Mouse (Mus musculus): ENCODE results near the gene Cyp46a1. TPM values are rescaled to one million over a fixed set of nuclear protein-coding genes. Genes with fewer than 3 reads are reported as not detected.

The Cyp46a1 gene
- total and polyA plus RNA-seq, 3 experiments, result not detected

- Histone ChIP-seq H3K4me3 (ENCODE audit: control insufficient read depth in 1 of 2, insufficient read depth in 1 of 2, low read depth in 2 of 2, low read length in 2 of 2) (no peak overlapping the region), H3K27ac (ENCODE audit: control insufficient read depth, low read depth, low read length) (no peak overlapping the region), H3K27me3 (ENCODE audit: control insufficient read depth in 1 of 2, insufficient read depth in 2 of 2, low read length in 2 of 2) (no peaks in the 10 kb centered on the region), H3K9ac (ENCODE audit: control insufficient read depth, low read depth, low read length, poor library complexity, severe bottlenecking) (no peak overlapping the region), H3K4me1 (ENCODE audit: control insufficient read depth in 1 of 2, insufficient read depth in 2 of 2, low read length in 2 of 2) (no peaks in the 10 kb centered on the region), H3K79me2 (ENCODE audit: control insufficient read depth, insufficient read depth, low read length, poor library complexity) (no peaks in the 10 kb centered on the region), H3K36me3 (ENCODE audit: control insufficient read depth in 1 of 2, insufficient read depth in 2 of 2, low read length in 2 of 2) (no peaks in the 10 kb centered on the region), H3K9me3 (replicated peaks; ENCODE audit: insufficient read depth, low read length) (no peaks in the 10 kb centered on the region)
- no peak for DNase-seq (ENCODE audit: low read depth, low spot score)
- TF ChIP-seq HCFC1 (IDR thresholded peaks at IDR 0.05; ENCODE audit: low read depth, low read length), result no peak
- no peak for TF ChIP-seq ELF1 (IDR thresholded peaks at IDR 0.05; ENCODE audit: low read depth, low read length)
- no peak for TF ChIP-seq MYC (IDR thresholded peaks at IDR 0.05; ENCODE audit: low read depth, low read length)
- no peak for TF ChIP-seq RAD21 (IDR thresholded peaks at IDR 0.05; ENCODE audit: low read depth, low read length)
- no peak for TF ChIP-seq MEF2A (IDR thresholded peaks at IDR 0.05; ENCODE audit: extremely low read depth, insufficient replicate concordance, low read depth, low read length, poor library complexity, severe bottlenecking)
- no peak for TF ChIP-seq MAZ (IDR thresholded peaks at IDR 0.05; ENCODE audit: low read depth, low read length)
- TF ChIP-seq UBTF (IDR thresholded peaks at IDR 0.05; ENCODE audit: borderline replicate concordance, insufficient read depth, low read depth, low read length), result no peak
Measured at GRCm38 (mm10) chr12:108395285-108395660, 61.1 kb downstream of the Cyp46a1 start.

- Histone ChIP-seq H3K79me2 (ENCODE audit: control insufficient read depth, insufficient read depth, low read length, poor library complexity) (no peaks in the 10 kb centered on the region), H3K27me3 (ENCODE audit: control insufficient read depth in 1 of 2, insufficient read depth in 2 of 2, low read length in 2 of 2) (no peaks in the 10 kb centered on the region), H3K9me3 (replicated peaks; ENCODE audit: insufficient read depth, low read length) (no peaks in the 10 kb centered on the region), H3K4me3 (ENCODE audit: control insufficient read depth in 1 of 2, insufficient read depth in 1 of 2, low read depth in 2 of 2, low read length in 2 of 2) (no peak overlapping the region), H3K9ac (ENCODE audit: control insufficient read depth, low read depth, low read length, poor library complexity, severe bottlenecking) (no peak overlapping the region), H3K36me3 (ENCODE audit: control insufficient read depth in 1 of 2, insufficient read depth in 2 of 2, low read length in 2 of 2) (no peaks in the 10 kb centered on the region), H3K27ac (ENCODE audit: control insufficient read depth, low read depth, low read length) (no peak overlapping the region), H3K4me1 (ENCODE audit: control insufficient read depth in 1 of 2, insufficient read depth in 2 of 2, low read length in 2 of 2) (no peaks in the 10 kb centered on the region)
- TF ChIP-seq GABPA (IDR thresholded peaks at IDR 0.05; ENCODE audit: low read depth, low read length), result no peak
- TF ChIP-seq ELF1 (IDR thresholded peaks at IDR 0.05; ENCODE audit: low read depth, low read length), result no peak
- no peak for TF ChIP-seq MAX (IDR thresholded peaks at IDR 0.05; ENCODE audit: low read length)
- no peak for TF ChIP-seq ZC3H11A (IDR thresholded peaks at IDR 0.05; ENCODE audit: low read depth, low read length)
- TF ChIP-seq BHLHE40 (IDR thresholded peaks at IDR 0.05; ENCODE audit: borderline replicate concordance, low read depth, low read length), result no peak
- no peak for TF ChIP-seq ZMIZ1 (IDR thresholded peaks at IDR 0.05; ENCODE audit: low read depth, low read length)
- DNase-seq (ENCODE audit: low read depth, low spot score), result no peak
Measured at GRCm38 (mm10) chr12:108396081-108396947, 62.1 kb downstream of the Cyp46a1 start.

- Histone ChIP-seq H3K4me1 (ENCODE audit: control insufficient read depth in 1 of 2, insufficient read depth in 2 of 2, low read length in 2 of 2) (no peaks in the 10 kb centered on the region), H3K79me2 (ENCODE audit: control insufficient read depth, insufficient read depth, low read length, poor library complexity) (no peaks in the 10 kb centered on the region), H3K9ac (ENCODE audit: control insufficient read depth, low read depth, low read length, poor library complexity, severe bottlenecking) (no peak overlapping the region), H3K27ac (ENCODE audit: control insufficient read depth, low read depth, low read length) (no peak overlapping the region), H3K4me3 (ENCODE audit: control insufficient read depth in 1 of 2, insufficient read depth in 1 of 2, low read depth in 2 of 2, low read length in 2 of 2) (no peak overlapping the region), H3K27me3 (ENCODE audit: control insufficient read depth in 1 of 2, insufficient read depth in 2 of 2, low read length in 2 of 2) (no peaks in the 10 kb centered on the region), H3K9me3 (replicated peaks; ENCODE audit: insufficient read depth, low read length) (no peaks in the 10 kb centered on the region), H3K36me3 (ENCODE audit: control insufficient read depth in 1 of 2, insufficient read depth in 2 of 2, low read length in 2 of 2) (no peaks in the 10 kb centered on the region)
- TF ChIP-seq GATA1 (IDR thresholded peaks at IDR 0.05; ENCODE audit: low read depth, low read length), result no peak
- DNase-seq (ENCODE audit: low read depth, low spot score), result no peak
Measured at GRCm38 (mm10) chr12:108398681-108399080, 64.5 kb downstream of the Cyp46a1 start.

Data from MEL (cell line).